Mouse (Mus musculus): ENCODE results near the gene Nrp2. TPM values are rescaled to one million over a fixed set of nuclear protein-coding genes. Genes with fewer than 3 reads are reported as not detected.

The Nrp2 gene
- total RNA-seq, 1 experiment = 14.4 TPM

DNA sequence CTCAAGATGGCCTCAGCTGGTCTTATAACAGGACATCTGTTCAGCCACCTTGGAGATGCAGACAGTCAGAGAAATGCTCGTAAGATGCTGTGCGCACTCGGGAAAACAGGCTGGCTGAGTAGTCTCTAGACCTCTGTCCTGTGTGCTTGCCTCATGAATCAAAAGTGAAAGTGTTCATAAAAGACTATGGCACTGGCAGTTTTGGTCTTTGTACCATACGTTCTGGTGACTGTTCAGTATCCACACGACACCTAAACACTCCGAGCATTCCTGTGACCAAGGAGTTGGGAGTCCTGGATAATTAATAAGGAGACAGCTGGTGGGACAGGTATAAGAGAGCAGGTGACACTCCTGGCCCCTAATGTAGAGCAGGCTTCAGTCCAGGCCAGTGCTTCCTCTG lies 16.7 kb downstream of the Nrp2 start:
- TF ChIP-seq ZC3H11A (IDR thresholded peaks at IDR 0.05; ENCODE audit: borderline replicate concordance, low read depth, low read length) = no peak
- TF ChIP-seq CHD2 (IDR thresholded peaks at IDR 0.05; ENCODE audit: low read depth, low read length) = no peak
- no peaks in the 10 kb centered on the region for H3K9me3 ChIP-seq (ENCODE audit: control insufficient read depth, insufficient read depth, low read depth, low read length)
- H3K4me1 ChIP-seq (ENCODE audit: control insufficient read depth in 2 of 2, insufficient read depth in 2 of 2, low read length in 2 of 2, poor library complexity in 1 of 2) = peaks cover 5 to 8% of the 10 kb centered on the region in 2 experiments; a peak in 2 of 4 replicates
- DNase-seq (ENCODE audit: low read depth, low spot score) = no peak
- in situ Hi-C loops (cut with MboI; ENCODE audit: low sequenced_read_pairs in 2 of 2, unreplicated experiment in 2 of 2) = no loop called here
- no peak overlapping the region for H3K4me3 ChIP-seq (ENCODE audit: insufficient read depth in 1 of 2, low read depth in 1 of 2, low read length in 2 of 2, poor library complexity in 1 of 2, severe bottlenecking in 1 of 2)
- H3K36me3 ChIP-seq (ENCODE audit: control insufficient read depth, insufficient read depth, low read length, poor library complexity, severe bottlenecking) = no peaks in the 10 kb centered on the region
- no peak overlapping the region for H3K9ac ChIP-seq (ENCODE audit: insufficient read depth, low read depth, low read length, poor library complexity, severe bottlenecking)
- no peak overlapping the region for H3K27ac ChIP-seq (ENCODE audit: insufficient read depth, low read depth, low read length, poor library complexity, severe bottlenecking)

DNA sequence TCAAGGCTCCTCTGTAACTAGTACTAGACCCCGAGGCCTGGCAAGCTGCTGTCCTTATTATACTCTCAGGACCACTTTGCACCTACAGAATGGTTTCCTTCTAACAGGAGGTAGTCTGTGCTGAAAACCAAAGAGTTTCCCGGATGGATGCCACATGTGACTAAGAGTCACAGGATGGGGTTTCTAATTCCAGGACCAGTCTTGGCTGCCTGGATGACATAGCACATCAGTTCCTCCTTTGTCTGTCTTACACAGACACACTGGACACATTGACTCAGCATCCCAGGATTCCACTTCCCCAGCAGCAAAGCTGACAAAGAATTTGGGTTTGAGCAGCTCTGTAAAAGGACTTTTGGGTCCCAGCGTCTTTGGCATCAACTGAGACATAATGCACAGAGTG lies 17.1 kb downstream of the Nrp2 start:
- in situ Hi-C loops (cut with MboI; ENCODE audit: low sequenced_read_pairs in 2 of 2, unreplicated experiment in 2 of 2) = no loop called here
- DNase-seq (ENCODE audit: low read depth, low spot score) = no peak
- H3K27ac ChIP-seq (ENCODE audit: insufficient read depth, low read depth, low read length, poor library complexity, severe bottlenecking) = no peak overlapping the region
- no peak overlapping the region for H3K9ac ChIP-seq (ENCODE audit: insufficient read depth, low read depth, low read length, poor library complexity, severe bottlenecking)
- H3K4me3 ChIP-seq (ENCODE audit: insufficient read depth in 1 of 2, low read depth in 1 of 2, low read length in 2 of 2, poor library complexity in 1 of 2, severe bottlenecking in 1 of 2) = no peak overlapping the region
- peaks cover 5 to 10% of the 10 kb centered on the region in 2 experiments; a peak in 2 of 4 replicates for H3K4me1 ChIP-seq (ENCODE audit: control insufficient read depth in 2 of 2, insufficient read depth in 2 of 2, low read length in 2 of 2, poor library complexity in 1 of 2)
- no peaks in the 10 kb centered on the region for H3K36me3 ChIP-seq (ENCODE audit: control insufficient read depth, insufficient read depth, low read length, poor library complexity, severe bottlenecking)
- no peaks in the 10 kb centered on the region for H3K9me3 ChIP-seq (ENCODE audit: control insufficient read depth, insufficient read depth, low read depth, low read length)
- TF ChIP-seq CHD2 (IDR thresholded peaks at IDR 0.05; ENCODE audit: low read depth, low read length) (no peak), ZNF384 (IDR thresholded peaks at IDR 0.05; ENCODE audit: low read depth, low read length) (no peak), ZC3H11A (IDR thresholded peaks at IDR 0.05; ENCODE audit: borderline replicate concordance, low read depth, low read length) (no peak), MAFK (IDR thresholded peaks at IDR 0.05; ENCODE audit: insufficient read depth, low read depth, low read length) (no peak), HCFC1 (IDR thresholded peaks at IDR 0.05; ENCODE audit: borderline replicate concordance, insufficient read depth, low read length) (no peak)

DNA sequence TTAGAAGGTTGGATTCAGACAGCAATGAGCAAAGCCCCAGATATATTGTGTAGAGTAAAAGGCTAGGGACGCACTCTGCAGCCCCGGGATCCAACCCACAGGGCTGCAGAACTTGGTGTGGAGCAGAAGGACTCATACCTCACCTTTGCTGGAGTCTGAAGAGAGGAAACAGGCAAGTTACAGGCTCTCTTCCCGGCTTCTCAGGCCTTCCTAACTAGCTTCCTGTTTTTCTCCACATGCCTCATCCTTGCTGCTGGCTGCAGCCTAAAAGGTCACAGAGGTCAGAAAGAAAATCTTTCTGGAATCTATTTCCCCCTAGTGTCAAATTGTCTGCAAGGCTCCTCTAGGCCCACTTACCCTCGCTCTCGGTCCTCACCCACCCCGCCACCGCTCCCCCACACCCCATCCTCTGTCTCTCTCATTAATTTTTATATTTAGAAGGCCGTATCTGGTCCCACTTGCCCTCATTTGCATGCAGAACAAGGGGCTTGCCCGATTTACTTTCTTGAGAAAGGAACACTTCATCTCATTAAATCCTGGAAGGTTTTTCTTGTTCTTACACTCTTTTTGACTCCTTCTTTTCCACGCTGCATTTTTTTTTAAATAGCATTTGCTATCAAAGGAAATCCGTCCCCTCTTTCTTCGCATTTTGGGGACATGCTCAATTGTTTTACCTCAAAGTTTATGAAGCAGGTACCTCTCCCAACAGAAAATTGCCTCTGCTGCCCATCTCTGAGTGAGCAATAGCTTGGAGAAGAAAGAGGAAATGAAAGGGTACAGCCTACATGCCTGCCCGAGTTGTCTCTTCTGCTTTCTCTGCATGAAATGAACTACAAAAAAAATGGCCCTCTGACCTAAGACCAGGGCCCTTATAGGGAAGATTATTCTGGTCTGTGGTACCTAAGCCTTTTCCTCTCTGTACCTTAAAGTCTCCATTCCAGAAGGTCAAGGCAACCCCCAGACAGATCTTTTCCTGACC lies 17.9 kb downstream of the Nrp2 start:
- Histone ChIP-seq H3K36me3 (ENCODE audit: control insufficient read depth, insufficient read depth, low read length, poor library complexity, severe bottlenecking) (no peaks in the 10 kb centered on the region), H3K27ac (ENCODE audit: insufficient read depth, low read depth, low read length, poor library complexity, severe bottlenecking) (no peak overlapping the region), H3K4me3 (ENCODE audit: insufficient read depth in 1 of 2, low read depth in 1 of 2, low read length in 2 of 2, poor library complexity in 1 of 2, severe bottlenecking in 1 of 2) (no peak overlapping the region), H3K9me3 (ENCODE audit: control insufficient read depth, insufficient read depth, low read depth, low read length) (no peaks in the 10 kb centered on the region), H3K9ac (ENCODE audit: insufficient read depth, low read depth, low read length, poor library complexity, severe bottlenecking) (no peak overlapping the region), H3K4me1 (ENCODE audit: control insufficient read depth in 2 of 2, insufficient read depth in 2 of 2, low read length in 2 of 2, poor library complexity in 1 of 2) (peaks cover under 1 to 10% of the 10 kb centered on the region in 2 experiments; a peak in 2 of 4 replicates)
- no peak for DNase-seq (ENCODE audit: low read depth, low spot score)
- TF ChIP-seq HCFC1 (IDR thresholded peaks at IDR 0.05; ENCODE audit: borderline replicate concordance, insufficient read depth, low read length) = no peak
- no peak for TF ChIP-seq ZC3H11A (IDR thresholded peaks at IDR 0.05; ENCODE audit: borderline replicate concordance, low read depth, low read length)
- TF ChIP-seq CHD2 (IDR thresholded peaks at IDR 0.05; ENCODE audit: low read depth, low read length) = no peak
- TF ChIP-seq ZNF384 (IDR thresholded peaks at IDR 0.05; ENCODE audit: low read depth, low read length) = no peak
- no peak for TF ChIP-seq MAFK (IDR thresholded peaks at IDR 0.05; ENCODE audit: insufficient read depth, low read depth, low read length)
- in situ Hi-C loops (cut with MboI; ENCODE audit: low sequenced_read_pairs in 2 of 2, unreplicated experiment in 2 of 2) = no loop called here

DNA sequence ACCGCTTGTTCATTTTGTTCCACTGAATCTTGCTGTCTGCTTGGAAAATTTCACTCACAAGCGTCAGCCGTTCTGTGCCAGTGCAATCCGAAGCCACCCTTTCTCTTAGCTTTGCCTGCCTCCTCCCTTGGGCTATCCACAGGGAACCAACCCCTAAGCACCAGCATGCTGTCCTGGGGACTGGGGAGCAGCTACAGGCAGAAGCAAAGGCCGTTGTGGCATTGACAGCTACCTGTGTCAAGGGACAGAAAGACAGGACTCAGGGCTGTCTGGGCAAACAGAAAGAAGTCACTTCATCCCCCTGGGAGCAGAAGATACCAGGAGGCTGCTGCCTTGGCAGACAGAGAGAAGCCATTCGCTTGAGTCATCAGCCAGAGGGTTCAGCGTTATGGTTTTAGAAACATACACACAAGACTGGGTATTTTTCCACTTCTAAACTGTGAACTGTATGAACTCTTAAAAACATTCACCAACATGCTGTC lies 18.7 kb downstream of the Nrp2 start:
- Histone ChIP-seq H3K4me3 (ENCODE audit: insufficient read depth in 1 of 2, low read depth in 1 of 2, low read length in 2 of 2, poor library complexity in 1 of 2, severe bottlenecking in 1 of 2) (no peak overlapping the region), H3K4me1 (ENCODE audit: control insufficient read depth in 2 of 2, insufficient read depth in 2 of 2, low read length in 2 of 2, poor library complexity in 1 of 2) (peaks cover 0 to 10% of the 10 kb centered on the region in 2 experiments; a peak in 1 of 4 replicates), H3K9me3 (ENCODE audit: control insufficient read depth, insufficient read depth, low read depth, low read length) (no peaks in the 10 kb centered on the region), H3K36me3 (ENCODE audit: control insufficient read depth, insufficient read depth, low read length, poor library complexity, severe bottlenecking) (no peaks in the 10 kb centered on the region), H3K27ac (ENCODE audit: insufficient read depth, low read depth, low read length, poor library complexity, severe bottlenecking) (no peak overlapping the region), H3K9ac (ENCODE audit: insufficient read depth, low read depth, low read length, poor library complexity, severe bottlenecking) (no peak overlapping the region)
- TF ChIP-seq MAFK (IDR thresholded peaks at IDR 0.05; ENCODE audit: insufficient read depth, low read depth, low read length) (no peak), ZNF384 (IDR thresholded peaks at IDR 0.05; ENCODE audit: low read depth, low read length) (no peak), HCFC1 (IDR thresholded peaks at IDR 0.05; ENCODE audit: borderline replicate concordance, insufficient read depth, low read length) (no peak), ZC3H11A (IDR thresholded peaks at IDR 0.05; ENCODE audit: borderline replicate concordance, low read depth, low read length) (no peak), CHD2 (IDR thresholded peaks at IDR 0.05; ENCODE audit: low read depth, low read length) (no peak)
- no peak for DNase-seq (ENCODE audit: low read depth, low spot score)
- in situ Hi-C loops (cut with MboI; ENCODE audit: low sequenced_read_pairs in 2 of 2, unreplicated experiment in 2 of 2) = no loop called here
